Mouse (Mus musculus): ENCODE data around the gene Zfp184. TPM values are rescaled to one million over a fixed set of nuclear protein-coding genes. Genes with fewer than 3 reads are reported as not detected.
A peak's percentile ranks its signal among the peaks of the same experiment; 100 is the strongest.

Gene Zfp184
- polyA plus RNA-seq, 1 experiment from 2014 or later: 25.9 TPM

DNA sequence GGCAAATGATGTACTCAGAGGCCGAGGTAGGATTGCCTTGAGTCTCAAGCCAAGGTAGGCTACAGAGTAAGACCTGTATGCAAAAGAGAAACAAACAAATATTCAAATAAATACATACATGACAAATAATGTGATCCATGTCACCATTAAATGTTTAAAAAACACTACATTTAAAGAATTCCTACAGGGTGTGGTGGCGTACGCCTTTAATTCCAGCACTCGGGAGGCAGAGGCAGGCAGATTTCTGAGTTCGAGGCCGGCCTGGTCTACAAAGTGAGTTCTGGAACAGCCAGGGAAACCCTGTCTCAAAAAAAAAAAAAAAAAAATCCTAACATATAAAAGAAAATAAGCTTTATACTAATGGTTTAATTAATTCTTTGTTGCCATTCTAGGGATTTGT lies 13.2 kb upstream of the Zfp184 start:
- H3K9ac ChIP-seq (ENCODE audit: low read length): no peak overlapping the region
- H3K36me3 ChIP-seq (ENCODE audit: control insufficient read depth, insufficient read depth, low read length): no peaks in the 10 kb centered on the region
- no peak overlapping the region for H3K27ac ChIP-seq (ENCODE audit: low read depth, low read length)
- H3K4me1 ChIP-seq (replicated peaks; ENCODE audit: control insufficient read depth, insufficient read depth, low read length): no peaks in the 10 kb centered on the region
- no peak for DNase-seq (ENCODE audit: low spot score)
- H3K9me3 ChIP-seq (ENCODE audit: control insufficient read depth, low read length): no peaks in the 10 kb centered on the region
- no peaks in the 10 kb centered on the region for H3K27me3 ChIP-seq (ENCODE audit: control insufficient read depth, insufficient read depth, low read length)
- no peak for ATAC-seq (replicated peaks; ENCODE audit: low FRiP score)
- no peak overlapping the region for H3K4me3 ChIP-seq (ENCODE audit: low read depth, low read length)
- WGBS: 46% methylated on average over 6 of the region's 6 CpGs
- no peak overlapping the region for H3K4me2 ChIP-seq (ENCODE audit: low read depth, low read length, severe bottlenecking)

DNA sequence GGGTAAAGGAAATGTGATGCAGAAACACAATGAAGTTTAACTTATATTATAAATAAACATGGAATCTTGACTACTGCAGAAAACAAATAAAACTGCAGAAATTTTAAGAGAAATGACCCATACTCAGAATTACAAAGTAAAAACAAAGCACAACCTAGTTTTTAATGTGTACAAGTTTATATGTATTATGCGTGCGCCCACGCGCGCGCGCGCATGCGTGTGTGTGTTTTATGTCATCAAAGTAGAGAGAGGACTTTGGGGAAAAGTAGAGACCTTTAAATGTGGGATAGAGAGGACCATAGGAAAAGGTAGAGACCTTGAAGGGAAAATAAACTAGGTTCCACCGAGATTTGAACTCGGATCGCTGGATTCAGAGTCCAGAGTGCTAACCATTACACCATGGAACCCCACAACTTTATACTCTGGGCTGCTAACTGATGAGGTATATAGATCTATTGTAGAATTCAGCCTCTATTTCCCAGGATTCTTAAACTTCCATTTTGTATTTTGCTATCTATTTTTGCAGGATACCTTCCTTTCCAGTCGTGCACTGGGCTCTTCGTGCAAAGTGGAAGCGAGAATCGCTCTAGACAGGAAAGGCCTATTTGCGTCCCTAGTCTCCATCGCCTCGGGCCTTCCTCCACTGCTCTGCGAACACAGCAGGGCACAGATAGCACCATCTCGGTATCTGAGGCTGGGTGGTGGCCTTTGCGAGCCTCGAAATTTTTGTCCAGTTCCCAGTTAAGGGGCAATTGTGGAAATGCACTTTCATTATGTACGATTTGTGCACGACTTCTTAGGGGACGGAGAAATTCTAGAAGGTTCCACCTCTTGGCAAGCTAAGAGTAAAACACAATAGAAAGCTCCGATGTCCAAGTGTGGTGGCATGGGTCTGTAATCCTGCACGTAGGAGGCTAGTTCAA lies 11.0 kb upstream of the Zfp184 start:
- Histone ChIP-seq H3K4me3 (ENCODE audit: low read depth, low read length) (0 out of 2 replicates have a peak overlapping the region, but pooled peaks have one; percentile 11), H3K27ac (ENCODE audit: low read depth, low read length) (no peak overlapping the region), H3K4me2 (ENCODE audit: low read depth, low read length, severe bottlenecking) (peak overlapping the region; percentile 36; the same call in 1 of the 2 replicates), H3K4me1 (replicated peaks; ENCODE audit: control insufficient read depth, insufficient read depth, low read length) (0 out of 2 replicates have a peak, but pooled peaks cover 2% of the 10 kb centered on the region), H3K36me3 (ENCODE audit: control insufficient read depth, insufficient read depth, low read length) (no peaks in the 10 kb centered on the region), H3K9me3 (ENCODE audit: control insufficient read depth, low read length) (no peaks in the 10 kb centered on the region), H3K9ac (ENCODE audit: low read length) (no peak overlapping the region), H3K27me3 (ENCODE audit: control insufficient read depth, insufficient read depth, low read length) (no peaks in the 10 kb centered on the region)
- DNase-seq (ENCODE audit: low spot score) (peak; percentile 58), ATAC-seq (replicated peaks; ENCODE audit: low FRiP score) (no peak)
- 3% methylated on average over 28 of the region's 28 CpGs for WGBS

DNA sequence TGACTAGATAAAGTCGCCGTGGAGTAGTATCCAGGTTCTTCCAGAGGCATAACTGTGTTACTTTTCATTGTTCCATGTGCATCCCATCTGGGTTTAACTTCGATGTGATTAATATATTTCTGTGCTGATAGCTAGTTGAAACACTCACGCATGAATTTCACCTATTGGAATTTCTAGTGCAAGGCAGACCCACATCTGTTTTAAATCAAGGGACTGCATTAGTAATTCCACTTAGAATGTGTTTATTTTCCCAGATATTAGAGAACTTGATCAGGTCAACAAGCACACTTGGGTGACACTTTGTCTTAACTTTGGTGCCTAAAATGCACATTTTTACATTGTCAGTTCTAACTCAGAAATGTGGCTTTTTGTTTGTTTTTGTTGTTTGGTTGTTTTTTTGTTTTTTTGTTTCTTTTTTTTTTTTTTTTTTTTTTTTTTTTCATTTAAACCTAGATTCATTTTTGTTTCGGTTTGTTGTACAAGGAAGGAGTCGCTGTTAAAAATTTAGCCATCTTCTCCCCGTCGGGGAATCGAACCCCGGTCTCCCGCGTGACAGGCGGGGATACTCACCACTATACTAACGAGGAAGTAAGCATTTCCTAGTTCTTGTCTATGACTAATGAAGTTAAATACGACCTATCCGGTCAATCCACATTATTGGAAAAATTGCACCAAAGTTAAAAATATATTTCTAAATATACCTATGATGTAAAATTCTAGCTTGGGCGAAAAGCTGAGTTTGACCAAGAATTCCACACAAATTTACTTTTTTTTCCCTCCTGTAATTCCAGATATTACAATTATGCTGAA lies 9.7 kb upstream of the Zfp184 start:
- Histone ChIP-seq H3K36me3 (ENCODE audit: control insufficient read depth, insufficient read depth, low read length) (no peaks in the 10 kb centered on the region), H3K27ac (ENCODE audit: low read depth, low read length) (no peak overlapping the region), H3K4me1 (replicated peaks; ENCODE audit: control insufficient read depth, insufficient read depth, low read length) (0 out of 2 replicates have a peak, but pooled peaks cover 2% of the 10 kb centered on the region), H3K4me3 (ENCODE audit: low read depth, low read length) (0 out of 2 replicates have a peak overlapping the region, but pooled peaks have one; percentile 21), H3K4me2 (ENCODE audit: low read depth, low read length, severe bottlenecking) (no peak overlapping the region), H3K9me3 (ENCODE audit: control insufficient read depth, low read length) (no peaks in the 10 kb centered on the region), H3K9ac (ENCODE audit: low read length) (no peak overlapping the region), H3K27me3 (ENCODE audit: control insufficient read depth, insufficient read depth, low read length) (no peaks in the 10 kb centered on the region)
- WGBS: 11% methylated on average over 17 of the region's 17 CpGs
- DNase-seq (ENCODE audit: low spot score): peak; percentile 87
- no peak for ATAC-seq (replicated peaks; ENCODE audit: low FRiP score)

DNA sequence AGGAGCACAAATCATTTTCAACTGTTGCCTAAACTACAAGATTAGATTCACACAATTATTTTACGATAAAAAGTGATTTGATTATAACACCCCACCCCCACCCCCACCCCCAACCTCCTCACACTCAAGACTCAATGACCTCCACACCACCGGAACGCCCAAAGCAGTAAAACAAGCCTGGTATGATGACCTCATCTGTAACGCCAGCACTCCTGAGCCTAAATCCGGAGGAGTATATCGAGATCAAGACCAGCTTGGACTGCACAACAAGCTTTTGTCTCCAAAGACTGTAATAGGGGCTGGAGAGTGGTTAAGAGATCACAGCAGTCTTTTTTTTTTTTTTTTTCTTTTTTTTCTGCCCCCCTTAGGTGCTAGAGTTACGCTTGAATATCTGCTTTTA lies 9.1 kb upstream of the Zfp184 start:
- Histone ChIP-seq H3K9ac (ENCODE audit: low read length) (no peak overlapping the region), H3K4me1 (replicated peaks; ENCODE audit: control insufficient read depth, insufficient read depth, low read length) (0 out of 2 replicates have a peak, but pooled peaks cover 2% of the 10 kb centered on the region), H3K4me2 (ENCODE audit: low read depth, low read length, severe bottlenecking) (peak overlapping the region; percentile 29), H3K4me3 (ENCODE audit: low read depth, low read length) (peak overlapping the region; percentile 21; the same call in 1 of the 2 replicates), H3K9me3 (ENCODE audit: control insufficient read depth, low read length) (no peaks in the 10 kb centered on the region), H3K27ac (ENCODE audit: low read depth, low read length) (no peak overlapping the region), H3K36me3 (ENCODE audit: control insufficient read depth, insufficient read depth, low read length) (no peaks in the 10 kb centered on the region), H3K27me3 (ENCODE audit: control insufficient read depth, insufficient read depth, low read length) (no peaks in the 10 kb centered on the region)
- ATAC-seq (replicated peaks; ENCODE audit: low FRiP score) (no peak), DNase-seq (ENCODE audit: low spot score) (no peak)
- WGBS: 3% methylated on average over 7 of the region's 7 CpGs

DNA sequence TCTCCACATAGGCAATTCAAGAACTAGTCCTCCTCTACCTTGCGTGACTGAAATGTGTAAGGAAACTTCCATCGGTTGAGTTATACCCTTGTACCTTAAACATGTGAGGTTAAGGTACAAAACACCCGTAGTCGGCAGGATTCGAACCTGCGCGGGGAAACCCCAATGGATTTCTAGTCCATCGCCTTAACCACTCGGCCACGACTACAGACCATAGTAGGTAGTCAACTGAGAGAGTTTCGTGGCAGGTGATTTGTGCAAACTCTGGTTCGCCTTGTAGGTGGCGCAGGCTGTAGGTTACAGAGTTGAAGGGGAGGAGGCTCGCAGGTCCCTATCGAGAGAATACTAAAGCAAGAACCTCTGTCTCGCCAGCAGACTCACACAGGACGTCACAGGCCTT lies 7.9 kb upstream of the Zfp184 start:
- H3K36me3 ChIP-seq (ENCODE audit: control insufficient read depth, insufficient read depth, low read length): no peaks in the 10 kb centered on the region
- H3K27ac ChIP-seq (ENCODE audit: low read depth, low read length): no peak overlapping the region
- no peak overlapping the region for H3K9ac ChIP-seq (ENCODE audit: low read length)
- DNase-seq (ENCODE audit: low spot score): peak; percentile 87
- peak overlapping the region; percentile 29 for H3K4me3 ChIP-seq (ENCODE audit: low read depth, low read length)
- no peaks in the 10 kb centered on the region for H3K9me3 ChIP-seq (ENCODE audit: control insufficient read depth, low read length)
- no peaks in the 10 kb centered on the region for H3K27me3 ChIP-seq (ENCODE audit: control insufficient read depth, insufficient read depth, low read length)
- WGBS: under 1% methylated on average over 17 of the region's 17 CpGs
- peak overlapping the region; percentile 41 for H3K4me2 ChIP-seq (ENCODE audit: low read depth, low read length, severe bottlenecking)
- peak; percentile 25; the same call in 1 of the 2 replicates for ATAC-seq (replicated peaks; ENCODE audit: low FRiP score)
- H3K4me1 ChIP-seq (replicated peaks; ENCODE audit: control insufficient read depth, insufficient read depth, low read length): 0 out of 2 replicates have a peak, but pooled peaks cover 2% of the 10 kb centered on the region

DNA sequence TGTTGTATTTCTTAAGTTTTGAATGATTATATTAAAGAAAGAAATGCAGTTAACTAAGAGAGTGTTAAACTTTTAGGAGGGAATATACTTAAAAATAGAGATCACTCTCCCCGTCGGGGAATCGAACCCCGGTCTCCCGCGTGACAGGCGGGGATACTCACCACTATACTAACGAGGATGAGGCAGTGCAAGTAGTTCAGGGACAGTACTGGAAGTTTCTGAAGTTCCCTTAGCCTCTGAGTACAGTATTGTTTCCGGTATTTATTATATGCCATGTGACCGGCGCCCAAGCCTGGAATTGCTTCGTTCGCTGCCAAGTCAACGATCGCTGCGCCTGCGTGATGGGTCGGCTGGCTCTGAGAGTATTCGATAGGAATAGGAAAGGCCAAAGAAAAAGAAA lies 4.7 kb upstream of the Zfp184 start:
- Histone ChIP-seq H3K4me1 (replicated peaks; ENCODE audit: control insufficient read depth, insufficient read depth, low read length) (0 out of 2 replicates have a peak, but pooled peaks cover 2% of the 10 kb centered on the region), H3K36me3 (ENCODE audit: control insufficient read depth, insufficient read depth, low read length) (no peaks in the 10 kb centered on the region), H3K9ac (ENCODE audit: low read length) (peak overlapping the region; percentile 47; the same call in 1 of the 2 replicates), H3K9me3 (ENCODE audit: control insufficient read depth, low read length) (no peaks in the 10 kb centered on the region), H3K4me2 (ENCODE audit: low read depth, low read length, severe bottlenecking) (peak overlapping the region; percentile 55; the same call in 1 of the 2 replicates), H3K4me3 (ENCODE audit: low read depth, low read length) (peak overlapping the region; percentile 41), H3K27me3 (ENCODE audit: control insufficient read depth, insufficient read depth, low read length) (no peaks in the 10 kb centered on the region), H3K27ac (ENCODE audit: low read depth, low read length) (no peak overlapping the region)
- under 1% methylated on average over 19 of the region's 19 CpGs for WGBS
- DNase-seq (ENCODE audit: low spot score) (peak; percentile 93), ATAC-seq (replicated peaks; ENCODE audit: low FRiP score) (peak; percentile 80)

DNA sequence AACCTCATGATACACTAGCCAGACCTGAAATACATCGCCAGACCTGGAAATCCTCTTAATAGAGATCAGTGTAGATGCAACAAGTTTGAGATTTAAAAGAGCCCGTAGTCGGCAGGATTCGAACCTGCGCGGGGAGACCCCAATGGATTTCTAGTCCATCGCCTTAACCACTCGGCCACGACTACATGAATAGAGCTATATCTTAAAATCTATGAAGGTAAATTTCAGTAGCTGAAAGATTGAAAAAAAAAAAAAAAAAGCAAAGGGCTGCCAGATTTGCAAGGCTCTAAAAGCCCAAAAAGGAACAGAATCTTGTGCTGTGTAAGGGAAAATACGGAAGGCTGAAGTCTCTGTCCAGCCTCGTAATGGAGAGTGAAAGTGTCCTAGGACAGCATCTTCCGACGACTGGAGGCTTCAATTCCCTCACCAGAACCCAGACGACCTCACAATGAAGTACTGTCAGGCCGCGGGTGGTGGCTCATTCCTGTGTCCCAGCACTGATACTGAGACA lies 4.0 kb upstream of the Zfp184 start:
- Histone ChIP-seq H3K27me3 (ENCODE audit: control insufficient read depth, insufficient read depth, low read length) (no peaks in the 10 kb centered on the region), H3K36me3 (ENCODE audit: control insufficient read depth, insufficient read depth, low read length) (no peaks in the 10 kb centered on the region), H3K27ac (ENCODE audit: low read depth, low read length) (no peak overlapping the region), H3K4me3 (ENCODE audit: low read depth, low read length) (peak overlapping the region; percentile 41), H3K9me3 (ENCODE audit: control insufficient read depth, low read length) (no peaks in the 10 kb centered on the region), H3K4me1 (replicated peaks; ENCODE audit: control insufficient read depth, insufficient read depth, low read length) (0 out of 2 replicates have a peak, but pooled peaks cover 2% of the 10 kb centered on the region), H3K4me2 (ENCODE audit: low read depth, low read length, severe bottlenecking) (peak overlapping the region; percentile 55), H3K9ac (ENCODE audit: low read length) (peak overlapping the region; percentile 60)
- ATAC-seq (replicated peaks; ENCODE audit: low FRiP score): peak; percentile 39; the same call in 1 of the 2 replicates
- WGBS: 0% methylated on average over 16 of the region's 16 CpGs
- peak; percentile 84 for DNase-seq (ENCODE audit: low spot score)

DNA sequence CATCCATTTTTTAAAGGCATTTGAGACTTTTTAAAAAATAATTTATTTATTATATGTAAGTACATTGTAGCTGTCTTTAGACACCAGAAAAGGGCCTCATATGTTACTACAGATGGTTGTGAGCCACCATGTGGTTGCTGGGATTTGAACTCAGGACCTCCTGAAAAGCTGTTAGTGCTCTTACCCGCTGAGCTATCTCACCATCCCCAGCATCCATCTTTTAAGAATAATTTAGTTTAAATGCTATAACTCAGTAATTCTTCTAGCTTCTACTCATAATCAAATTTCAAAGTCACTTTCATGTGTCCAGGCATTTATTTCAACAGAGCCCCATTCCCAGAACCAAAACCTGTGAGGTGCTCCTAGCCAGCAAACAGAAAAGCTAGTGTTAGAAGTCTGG lies 1.2 kb upstream of the Zfp184 start:
- DNase-seq (ENCODE audit: low spot score) (no peak), ATAC-seq (replicated peaks; ENCODE audit: low FRiP score) (no peak)
- Histone ChIP-seq H3K36me3 (ENCODE audit: control insufficient read depth, insufficient read depth, low read length) (no peaks in the 10 kb centered on the region), H3K4me3 (ENCODE audit: low read depth, low read length) (no peak overlapping the region), H3K9me3 (ENCODE audit: control insufficient read depth, low read length) (no peaks in the 10 kb centered on the region), H3K4me2 (ENCODE audit: low read depth, low read length, severe bottlenecking) (no peak overlapping the region), H3K27ac (ENCODE audit: low read depth, low read length) (no peak overlapping the region), H3K9ac (ENCODE audit: low read length) (no peak overlapping the region), H3K4me1 (replicated peaks; ENCODE audit: control insufficient read depth, insufficient read depth, low read length) (no peaks in the 10 kb centered on the region; the same call in 1 of the 2 replicates), H3K27me3 (ENCODE audit: control insufficient read depth, insufficient read depth, low read length) (no peaks in the 10 kb centered on the region)
- 65% methylated on average over 1 of the region's 1 CpGs for WGBS
